Mouse (Mus musculus): Measurements from ENCODE around the gene Gm21987. TPM values are rescaled to one million over a fixed set of nuclear protein-coding genes. Genes with fewer than 3 reads are reported as not detected.

The Gm21987 gene
- total and polyA plus RNA-seq, 3 experiments: not detected

DNA sequence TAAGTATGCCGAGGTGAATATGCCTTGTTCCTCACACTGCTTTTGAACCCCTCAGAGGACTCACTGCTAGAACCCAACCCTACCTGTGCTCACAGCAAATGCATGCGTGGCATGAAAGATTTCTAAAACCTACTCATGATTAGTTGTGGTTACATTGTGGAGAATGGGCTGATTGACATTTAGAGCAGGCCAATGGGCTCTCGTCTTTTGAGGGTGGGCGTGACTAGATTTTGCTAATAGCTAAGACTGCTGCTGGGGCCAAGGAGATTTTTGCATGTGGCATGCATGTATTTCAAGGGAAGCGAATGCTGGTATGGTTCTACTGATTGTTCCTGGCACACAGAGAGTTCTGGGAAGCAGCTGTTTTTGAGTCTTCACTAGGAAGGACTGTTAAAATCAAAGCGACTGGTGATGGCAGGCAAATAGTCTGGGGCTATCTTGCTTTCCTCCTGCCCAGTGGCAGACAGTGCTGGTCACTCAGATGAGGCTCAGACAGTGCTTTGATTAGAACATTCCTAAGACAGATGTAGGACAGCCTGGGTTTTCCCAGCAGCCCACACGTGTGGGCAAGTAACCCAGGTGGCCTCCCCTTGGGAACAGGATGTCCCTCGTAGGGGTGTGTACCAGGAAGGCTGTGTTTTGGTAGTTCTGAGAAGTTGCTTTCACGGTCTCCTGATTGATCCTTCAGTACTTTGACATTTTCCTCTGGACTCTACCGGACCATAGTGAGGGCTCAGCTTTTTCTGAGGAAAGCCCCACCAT is 27.7 kb downstream of the Gm21987 start (continued):
- TF ChIP-seq GABPA (IDR thresholded peaks at IDR 0.05; ENCODE audit: low read depth, low read length) (no peak), TBP (IDR thresholded peaks at IDR 0.05; ENCODE audit: low read depth, low read length) (peak; percentile 83), KAT2A (conservative IDR thresholded peaks at IDR 0.05; ENCODE audit: low read depth, low read length) (no peak), MYC (IDR thresholded peaks at IDR 0.05; ENCODE audit: low read depth, low read length) (no peak; the same call in 1 of the 2 replicates)

DNA sequence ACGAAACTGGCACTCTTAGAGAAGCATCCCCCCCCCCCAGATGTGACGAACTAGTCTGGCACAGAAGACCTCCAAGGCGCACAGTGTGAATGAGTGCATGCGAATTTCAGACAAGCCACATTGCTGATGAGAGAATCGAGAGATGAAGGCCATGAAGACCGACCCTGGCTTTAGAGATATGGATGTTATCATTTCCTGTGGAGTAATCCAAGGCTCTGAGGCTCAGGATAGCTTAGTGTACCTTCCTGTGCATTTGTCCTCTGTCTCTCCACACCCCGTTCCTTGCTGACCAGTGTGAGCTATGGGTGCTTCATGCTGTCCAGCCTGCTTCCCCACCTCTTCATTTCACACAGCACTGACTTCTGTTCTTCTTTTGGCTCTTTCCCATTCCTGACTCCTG is 28.3 kb downstream of the Gm21987 start:
- H3K4me1 ChIP-seq (ENCODE audit: control insufficient read depth in 1 of 2, insufficient read depth in 2 of 2, low read length in 2 of 2): peaks cover 22 to 48% of the 10 kb centered on the region in 2 experiments
- H3K79me2 ChIP-seq (ENCODE audit: control insufficient read depth, insufficient read depth, low read length, poor library complexity): peaks cover 25% of the 10 kb centered on the region
- H3K9me3 ChIP-seq (replicated peaks; ENCODE audit: insufficient read depth, low read length): no peaks in the 10 kb centered on the region
- TF ChIP-seq TBP (IDR thresholded peaks at IDR 0.05; ENCODE audit: low read depth, low read length) (no peak), SMC3 (IDR thresholded peaks at IDR 0.05; ENCODE audit: low read depth, low read length) (no peak), MAFK (IDR thresholded peaks at IDR 0.05; ENCODE audit: borderline replicate concordance, low read depth, low read length) (no peak), TCF12 (IDR thresholded peaks at IDR 0.05; ENCODE audit: low read depth, low read length) (peak; percentile 84), SIN3A (IDR thresholded peaks at IDR 0.05; ENCODE audit: low read length) (no peak), HCFC1 (IDR thresholded peaks at IDR 0.05; ENCODE audit: low read depth, low read length) (no peak), GABPA (IDR thresholded peaks at IDR 0.05; ENCODE audit: low read depth, low read length) (no peak), MEF2A (IDR thresholded peaks at IDR 0.05; ENCODE audit: extremely low read depth, insufficient replicate concordance, low read depth, low read length, poor library complexity, severe bottlenecking) (no peak), ZKSCAN1 (IDR thresholded peaks at IDR 0.05; ENCODE audit: low read depth, low read length) (no peak), GATA1 (IDR thresholded peaks at IDR 0.05; ENCODE audit: low read depth, low read length) (peak; percentile 88), E2F4 (IDR thresholded peaks at IDR 0.05; ENCODE audit: borderline replicate concordance, low read depth, low read length) (no peak), POLR2AphosphoS2 (IDR thresholded peaks at IDR 0.05; ENCODE audit: low read length) (no peak), RCOR1 (IDR thresholded peaks at IDR 0.05; ENCODE audit: low read depth, low read length) (no peak; the same call in 1 of the 2 replicates), ETS1 (IDR thresholded peaks at IDR 0.05; ENCODE audit: low read depth, low read length) (peak; percentile 70), EP300 (IDR thresholded peaks at IDR 0.05; ENCODE audit: low read depth in 1 of 2, low read length in 2 of 2) (peak; percentile 77 to 85), POLR2A (IDR thresholded peaks at IDR 0.05; ENCODE audit: control insufficient read depth in 1 of 2, insufficient read depth in 1 of 2, low read depth in 1 of 2, low read length in 2 of 2, poor library complexity in 1 of 2) (no peak), MYB (IDR thresholded peaks at IDR 0.05; ENCODE audit: low read depth, low read length) (no peak), MXI1 (IDR thresholded peaks at IDR 0.05; ENCODE audit: low read depth, low read length) (no peak), MAX (IDR thresholded peaks at IDR 0.05; ENCODE audit: low read length) (0 out of 2 replicates have a peak, but pooled peaks have one; percentile 29), USF2 (IDR thresholded peaks at IDR 0.05; ENCODE audit: borderline replicate concordance in 1 of 2, insufficient read depth in 1 of 2, low read depth in 1 of 2, low read length in 2 of 2) (no peak), TAL1 (IDR thresholded peaks at IDR 0.05; ENCODE audit: low read length) (peak; percentile 72)
- peak overlapping the region; percentile 37 to 50 for H3K4me3 ChIP-seq (ENCODE audit: control insufficient read depth in 1 of 2, insufficient read depth in 1 of 2, low read depth in 2 of 2, low read length in 2 of 2)
- peak overlapping the region; percentile 60 for H3K27ac ChIP-seq (ENCODE audit: control insufficient read depth, low read depth, low read length)
- peaks cover 3 to 40% of the 10 kb centered on the region in 2 experiments; a peak in 3 of 4 replicates for H3K36me3 ChIP-seq (ENCODE audit: control insufficient read depth in 1 of 2, insufficient read depth in 2 of 2, low read length in 2 of 2)
- peak; percentile 49 for DNase-seq (ENCODE audit: low read depth, low spot score)
- H3K27me3 ChIP-seq (ENCODE audit: control insufficient read depth in 1 of 2, insufficient read depth in 2 of 2, low read length in 2 of 2): no peaks in the 10 kb centered on the region
- peak overlapping the region; percentile 55 for H3K9ac ChIP-seq (ENCODE audit: control insufficient read depth, low read depth, low read length, poor library complexity, severe bottlenecking)

Measured in MEL (cell line).